Mouse (Mus musculus) heart, postnatal 14 days (tissue): Measurements from ENCODE around the gene Sorcs2. TPM values are rescaled to one million over a fixed set of nuclear protein-coding genes. Genes with fewer than 3 reads are reported as not detected.

Experiments
- DNase-seq, 2 experiments: peaks; one replicate each; pipeline ENCODE4 v3.0.0; 2021 to 2022
- intact Hi-C: fragments of 180-260 bp; cut with DNase I; formaldehyde crosslinking; loops from one replicate; pipeline ENCODE4 v1.15.1; 2025
- total RNA-seq, 2 experiments: library from RNA; stranded (reverse); gene quantifications; 2 replicates each; pipeline ENCODE4 v1.2.3; 2021

The Sorcs2 gene
- total RNA-seq, 2 experiments from 2014 or later, result 9.6 to 9.9 TPM

DNA sequence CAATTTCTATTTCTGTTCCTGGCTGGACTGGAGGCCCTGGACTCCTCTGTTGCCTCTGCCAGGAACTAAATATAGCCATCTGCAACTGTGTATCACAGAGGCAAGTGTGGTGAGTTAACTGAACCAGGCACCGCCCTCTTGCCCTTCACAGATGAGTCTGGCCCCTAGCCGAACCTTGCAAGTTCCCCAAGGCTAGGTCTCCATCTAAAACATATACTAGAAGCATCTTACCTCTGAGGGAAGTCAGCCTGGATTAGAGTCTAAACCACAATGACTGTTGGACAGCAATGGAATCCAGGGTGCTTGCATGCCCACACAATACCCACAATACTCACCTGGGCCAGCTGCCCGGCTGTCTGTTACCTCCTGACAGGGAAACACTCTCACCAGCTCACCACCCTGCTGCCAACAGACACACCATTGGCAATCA is 30.7 kb downstream of the Sorcs2 start:
- intact Hi-C loops, result no loop called here
- peak; percentile 39 to 65 for DNase-seq

DNA sequence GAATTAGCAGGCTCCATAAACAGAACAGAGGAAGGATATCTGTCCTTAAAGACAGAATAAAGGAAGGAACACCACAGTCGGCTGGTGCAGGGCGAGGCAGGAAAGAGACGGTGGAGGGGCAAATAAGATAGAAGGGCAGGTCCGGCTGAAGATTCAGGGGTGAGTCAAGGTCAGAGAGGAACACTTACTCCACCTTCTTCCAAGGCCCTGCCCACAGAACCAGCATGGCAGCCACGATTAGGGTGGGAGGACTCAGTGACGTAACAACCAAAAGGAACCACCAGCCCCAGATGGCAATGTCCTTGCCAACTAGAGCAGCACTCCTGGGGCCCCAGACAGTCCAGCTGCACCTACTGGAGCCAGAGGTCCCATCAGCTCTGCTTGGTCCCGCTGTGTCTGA is 36.2 kb downstream of the Sorcs2 start:
- DNase-seq, result no peak
- intact Hi-C loops, result no loop called here

DNA sequence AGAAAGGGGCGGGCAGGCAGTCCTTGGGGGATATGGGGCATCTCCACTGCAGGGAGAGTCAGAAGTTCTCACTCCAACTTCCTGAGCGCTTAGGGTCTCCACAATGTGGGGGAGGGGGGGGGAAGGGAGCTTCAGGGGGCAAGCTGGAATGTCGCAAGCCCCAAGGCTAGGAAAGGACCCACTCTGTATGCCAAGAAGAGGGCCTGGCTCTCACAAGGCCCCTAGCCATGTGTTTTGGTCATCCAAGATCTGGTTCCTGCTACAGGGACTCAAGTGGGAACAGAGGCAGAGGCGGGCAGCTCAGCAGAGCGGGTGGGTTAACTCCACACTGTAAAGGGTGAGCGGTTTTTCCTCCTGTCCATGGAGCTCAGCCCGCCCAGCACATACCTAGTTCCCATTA is 37.6 kb downstream of the Sorcs2 start:
- no peak for DNase-seq
- intact Hi-C loops, result no loop called here

DNA sequence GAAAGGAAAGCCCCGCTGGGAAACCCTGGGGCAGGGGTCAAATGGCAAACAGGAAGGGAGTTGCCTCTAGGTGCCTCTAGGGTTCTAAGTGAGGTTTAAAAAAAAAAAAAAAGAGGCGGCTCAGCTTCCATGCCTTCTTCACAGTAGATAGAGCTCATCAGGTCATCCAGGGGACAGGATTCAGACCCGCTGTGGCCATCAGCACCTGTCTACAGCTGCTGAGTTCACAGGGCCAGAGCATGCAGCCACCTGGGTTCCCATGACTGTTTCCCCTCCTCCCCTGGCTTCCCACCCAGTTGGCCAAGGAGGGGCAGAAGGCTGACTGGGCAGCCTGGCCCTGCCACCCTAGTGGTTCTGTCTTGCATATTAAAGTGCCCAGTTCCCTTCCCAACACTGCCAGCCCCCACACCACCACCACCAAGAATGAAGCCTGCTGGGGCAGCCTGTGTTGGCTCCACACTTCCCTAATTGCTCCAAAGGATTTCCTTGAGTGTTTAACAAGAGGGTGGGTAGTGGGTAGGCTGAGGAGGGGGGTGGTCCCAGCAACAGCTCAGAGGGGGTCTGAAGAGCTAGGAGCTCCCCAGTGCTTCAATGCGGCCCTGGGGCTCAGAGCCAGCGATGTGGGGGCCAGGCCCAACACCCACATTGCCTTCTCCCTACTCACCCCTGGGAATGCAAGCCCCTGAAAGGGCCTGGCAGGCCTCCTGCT is 38.2 kb downstream of the Sorcs2 start:
- no peak for DNase-seq
- intact Hi-C loops, result no loop called here

- intact Hi-C loops, result no loop called here
- DNase-seq, result no peak
Observed at GRCm38 (mm10) chr5:36358161-36358560, 39.8 kb downstream of the Sorcs2 start.

DNA sequence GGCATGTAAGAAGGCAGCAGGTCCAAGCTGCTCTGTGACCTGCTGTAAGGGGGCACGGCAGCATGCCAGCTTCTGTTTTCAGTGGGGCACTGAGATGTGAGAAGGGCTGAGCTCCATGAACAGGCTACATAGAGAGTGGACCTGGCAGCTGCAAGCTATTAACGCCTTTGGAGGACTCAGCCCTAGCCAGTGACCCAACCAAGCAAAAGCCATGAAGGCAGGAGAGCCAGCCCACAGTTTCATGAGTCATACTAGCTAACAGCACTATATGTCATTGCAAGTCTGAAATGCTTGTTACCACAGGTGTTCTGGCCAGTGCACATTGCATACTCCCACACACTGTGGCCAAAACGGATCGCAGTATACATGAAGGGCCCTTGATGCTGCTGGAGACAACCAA is 41.3 kb downstream of the Sorcs2 start:
- intact Hi-C loops, result no loop called here
- DNase-seq, result no peak

DNA sequence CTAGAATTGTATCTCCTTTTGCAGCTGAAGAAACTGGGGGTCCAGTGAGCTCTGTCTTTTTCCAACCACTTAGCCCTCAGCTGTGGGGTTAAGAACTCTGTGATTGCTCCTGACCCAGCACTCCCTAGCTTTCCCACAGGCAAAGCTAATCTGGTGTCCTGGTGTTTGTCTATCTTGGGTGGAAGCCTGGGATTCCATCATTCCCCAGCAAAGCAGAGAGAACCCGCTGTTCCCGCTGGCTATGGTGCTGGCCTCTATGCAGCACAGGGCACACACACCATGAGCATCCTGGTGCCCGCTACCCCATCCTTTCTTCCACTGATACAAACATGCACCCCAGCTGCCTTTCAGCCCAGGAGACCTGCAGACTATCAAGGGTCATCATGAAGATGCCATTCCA is 42.3 kb downstream of the Sorcs2 start:
- DNase-seq, result peak in 1 of 2 experiments; percentile 42
- intact Hi-C loops, result no loop called here

GRCm38 (mm10) chr5:36353679-36354078 is 44.3 kb downstream of the Sorcs2 start:
- no peak for DNase-seq
- intact Hi-C loops, result no loop called here

DNA sequence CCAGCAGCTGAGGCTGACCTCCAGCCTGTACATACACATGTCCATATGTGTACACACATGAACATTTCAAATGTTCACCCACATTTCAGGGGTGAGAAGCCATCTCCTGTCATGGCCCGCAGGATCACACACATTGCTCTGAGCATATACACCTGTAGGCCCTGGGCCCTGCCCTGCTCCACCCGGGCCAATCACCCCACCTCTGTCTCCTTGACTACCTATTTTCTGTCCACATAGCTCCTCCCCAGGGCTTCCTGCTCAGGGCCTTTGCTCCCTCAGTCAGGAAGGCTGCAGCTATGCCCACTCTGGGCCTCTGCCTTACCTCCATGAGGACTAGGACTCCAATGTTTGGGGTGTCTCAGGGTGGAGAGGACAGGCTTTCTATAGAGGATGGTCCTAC is 44.7 kb downstream of the Sorcs2 start:
- intact Hi-C loops, result no loop called here
- no peak for DNase-seq

DNA sequence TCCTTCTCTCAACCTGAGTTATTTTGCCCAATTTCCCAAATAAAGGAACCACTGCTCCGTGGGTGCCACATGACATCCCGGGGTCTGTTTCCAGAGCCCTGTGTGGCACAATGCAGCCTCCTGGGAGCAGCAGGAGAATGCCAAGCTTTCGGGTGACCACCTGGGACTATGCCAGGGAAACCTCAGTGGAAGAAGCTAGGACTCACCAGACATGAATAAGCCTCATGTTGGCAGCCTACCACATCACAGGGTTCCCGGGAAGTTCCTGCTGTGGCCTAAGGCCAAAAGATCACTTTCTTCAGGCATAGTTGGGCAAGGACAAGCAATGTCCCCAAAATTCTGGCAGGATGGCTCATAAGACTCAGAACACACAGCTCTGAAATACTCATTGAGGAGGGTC is 51.2 kb downstream of the Sorcs2 start:
- no peak for DNase-seq
- intact Hi-C loops, result no loop called here

- DNase-seq, result no peak
- intact Hi-C loops, result no loop called here
Observed at GRCm38 (mm10) chr5:36339283-36339682, 58.7 kb downstream of the Sorcs2 start.

DNA sequence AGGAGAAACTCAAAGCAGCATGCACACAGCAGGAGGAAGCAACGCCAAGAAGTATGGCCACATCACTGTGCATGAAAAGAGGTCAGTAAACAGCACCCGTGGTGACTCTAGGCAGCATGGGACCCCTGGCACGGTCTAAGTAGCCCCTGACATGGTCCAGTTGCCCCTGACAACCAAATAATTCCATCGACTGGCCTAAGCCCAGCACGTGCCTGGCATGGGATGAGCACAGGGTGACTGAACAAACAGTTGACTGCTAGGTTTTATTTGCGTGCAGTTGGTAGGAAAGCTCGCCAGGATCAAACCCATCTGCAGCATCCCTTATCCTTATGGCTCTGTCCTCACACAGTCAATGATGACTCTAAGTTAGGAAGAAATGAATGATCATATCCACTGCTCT is 61.7 kb downstream of the Sorcs2 start:
- DNase-seq, result no peak
- intact Hi-C loops, result no loop called here

DNA sequence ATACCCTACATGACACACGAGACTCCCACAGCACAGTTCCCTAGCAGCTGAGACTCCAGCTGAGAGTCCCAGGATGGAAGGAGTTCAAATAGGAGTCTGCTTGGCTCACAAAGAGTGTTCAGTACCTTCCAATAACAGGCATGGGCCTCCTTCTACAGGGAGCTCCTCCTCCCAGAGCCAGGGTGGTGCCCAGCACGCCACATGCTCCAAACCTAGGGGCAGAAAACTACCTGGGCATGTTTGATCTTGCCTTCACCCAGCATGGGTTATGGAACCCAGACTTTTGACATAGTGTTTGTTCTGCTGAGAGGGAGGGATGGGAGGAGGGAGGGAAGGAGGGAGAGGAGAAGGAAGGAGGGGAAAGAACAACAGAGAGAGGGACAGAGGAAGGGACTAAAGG is 62.3 kb downstream of the Sorcs2 start:
- intact Hi-C loops, result no loop called here
- no peak for DNase-seq

DNA sequence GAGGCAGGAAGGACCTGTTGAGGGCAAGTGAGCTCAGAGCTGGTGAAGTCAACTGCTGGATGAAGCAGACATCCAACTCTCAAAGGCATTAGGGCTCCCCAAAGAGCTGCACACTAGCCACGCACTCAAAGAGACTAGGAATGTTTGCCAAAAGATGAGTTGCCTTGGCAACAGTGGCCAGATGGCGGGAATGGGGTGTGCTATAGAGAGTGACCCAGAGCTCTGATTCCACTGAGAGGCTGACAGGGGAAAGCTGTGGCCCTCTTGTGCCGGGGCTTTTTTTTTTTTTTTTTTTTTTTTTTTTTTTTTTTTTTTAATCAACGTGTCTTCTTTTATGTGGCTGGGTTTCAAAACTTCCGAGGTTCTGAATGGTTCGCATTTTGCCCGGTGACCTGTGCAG is 63.7 kb downstream of the Sorcs2 start:
- intact Hi-C loops, result no loop called here
- DNase-seq, result no peak

DNA sequence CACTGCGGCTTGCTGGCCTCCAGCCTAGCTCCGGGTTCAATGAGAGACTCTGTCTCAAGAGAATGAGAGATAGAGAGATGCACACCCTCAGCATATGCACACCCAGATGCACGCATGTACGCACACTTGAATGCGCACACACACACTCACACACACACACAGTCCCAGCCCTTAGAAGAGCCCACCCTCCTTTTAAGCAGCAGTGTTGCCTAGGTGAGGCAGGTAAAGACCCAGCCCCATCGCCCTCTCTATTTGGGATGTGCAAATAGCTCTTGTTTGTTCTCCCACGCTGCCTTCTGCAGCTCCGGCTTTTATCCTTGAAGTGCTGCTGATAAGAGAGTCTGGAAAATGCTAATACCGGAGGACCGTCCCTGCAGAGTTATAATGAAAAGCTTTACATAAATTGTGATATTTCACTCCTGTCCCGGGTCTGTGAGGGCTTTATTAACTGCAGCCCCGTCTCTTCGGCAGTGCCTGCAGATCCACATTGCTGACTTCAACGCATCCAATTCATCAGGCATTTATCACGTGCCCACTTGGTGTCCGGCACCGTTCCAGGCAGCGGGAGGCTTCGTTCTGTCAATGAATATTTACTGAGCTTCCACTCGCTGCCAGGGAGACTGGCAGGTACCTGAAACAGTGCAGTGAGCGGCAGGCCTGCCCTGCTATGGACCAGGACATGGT is 67.3 kb downstream of the Sorcs2 start:
- peak; percentile 36 to 56 for DNase-seq
- intact Hi-C loops, result no loop called here

- intact Hi-C loops, result no loop called here
- no peak for DNase-seq
Observed at GRCm38 (mm10) chr5:36326057-36327010, 71.6 kb downstream of the Sorcs2 start.

DNA sequence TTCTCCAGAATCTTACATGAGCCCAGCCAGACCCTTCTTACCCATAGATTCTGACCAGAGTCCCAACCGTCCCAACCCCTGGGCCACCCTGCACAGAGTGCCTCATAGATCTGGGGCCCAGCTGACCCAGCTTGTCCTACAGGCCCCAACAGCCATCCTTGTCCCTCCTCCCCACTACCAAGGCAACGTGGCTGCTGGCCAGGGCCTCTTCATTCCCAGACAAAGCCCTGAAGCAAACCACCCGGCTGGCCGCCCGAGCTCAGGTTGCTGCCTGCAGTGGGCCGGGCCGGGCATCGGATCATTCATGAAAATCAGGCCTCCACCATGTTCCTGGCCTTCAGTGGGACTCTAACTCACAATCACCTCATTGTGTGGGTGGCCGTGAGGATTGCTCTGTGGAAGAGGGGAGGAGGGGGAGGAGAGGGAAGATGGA is 73.8 kb downstream of the Sorcs2 start:
- intact Hi-C loops, result loop anchor here (5.0 kb wide), 1 partner anchor 182 kb away; no protein-coding TSS in a partner anchor
- peak; percentile 26 to 47 for DNase-seq

- DNase-seq, result peak; percentile 82 to 91
- intact Hi-C loops, result loop anchor here (1.0 to 5.0 kb wide), 3 partner anchors 75 to 291 kb away; partner anchors contain the start of gene Sorcs2
Observed at GRCm38 (mm10) chr5:36323526-36323925, 74.4 kb downstream of the Sorcs2 start.

DNA sequence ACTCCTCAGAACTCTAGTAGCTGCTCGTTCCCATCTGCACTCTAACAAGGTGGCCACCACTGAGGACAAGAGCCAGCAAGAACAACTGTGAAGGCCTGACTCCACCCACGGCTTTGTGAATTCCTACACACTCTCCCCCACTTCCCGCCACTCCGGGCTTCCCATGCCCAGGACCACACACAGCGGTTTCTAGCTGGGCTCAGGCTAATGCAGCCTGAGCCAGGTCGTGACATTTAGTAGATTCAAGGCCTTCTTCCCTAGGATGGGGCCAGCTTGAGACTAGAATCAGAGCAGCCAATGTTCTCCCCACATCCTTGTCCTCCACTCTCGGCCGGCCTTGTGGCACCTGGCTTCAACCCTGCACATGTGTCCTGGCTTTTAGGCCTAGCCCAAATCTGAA is 76.4 kb downstream of the Sorcs2 start:
- intact Hi-C loops, result loop anchor here (5.0 kb wide), 1 partner anchor 179 kb away; no protein-coding TSS in a partner anchor

GRCm38 (mm10) chr5:36320667-36321066 is 77.3 kb downstream of the Sorcs2 start:
- intact Hi-C loops, result loop anchor here (5.0 kb wide), 1 partner anchor 178 kb away; no protein-coding TSS in a partner anchor
- DNase-seq, result no peak

More for the DNA sequence above, 76.4 kb downstream of the Sorcs2 start:
- DNase-seq, result peak in 1 of 2 experiments; percentile 20
